Mouse (Mus musculus) spleen, adult 2 months (tissue): Measurements from ENCODE around the gene Dhx38.

ENCODE experiments used
- CTCF ChIP-seq: fragments of 200-500 bp; IDR thresholded peaks from 2 replicates; pipeline ENCODE4 v1.5.1; 2011; ENCODE audit warnings: mild to moderate bottlenecking, inconsistent platforms; ENCODE audit not compliant: insufficient read depth, insufficient read length, insufficient replicate concordance; ENCODE audit errors: extremely low read depth
- POLR2A ChIP-seq: fragments of 200-500 bp; IDR thresholded peaks from 2 replicates; pipeline ENCODE4 v1.6.1; 2011; ENCODE audit warnings: low read depth, low read length, inconsistent platforms

- TF ChIP-seq CTCF = no peak
- TF ChIP-seq POLR2A = no peak
Observed at GRCm38 (mm10) chr8:109524008-109524407, 41.7 kb downstream of the Dhx38 start.
